Mouse (Mus musculus) CD4-positive, CD25-positive, alpha-beta regulatory T cell, adult 9 weeks (primary cell): Measurements from ENCODE around the gene Adam6b. TPM values are rescaled to one million over a fixed set of nuclear protein-coding genes. Genes with fewer than 3 reads are reported as not detected.

Experiments
- polyA plus RNA-seq: library from polyadenylated mRNA; unstranded; fragments of 100-300 nt; shearing (Covaris generic); gene quantifications from one replicate; pipeline ENCODE4 v1.2.1, GENCODE M21; 2017

The Adam6b gene
- polyA plus RNA-seq: 0.56 TPM

DNA sequence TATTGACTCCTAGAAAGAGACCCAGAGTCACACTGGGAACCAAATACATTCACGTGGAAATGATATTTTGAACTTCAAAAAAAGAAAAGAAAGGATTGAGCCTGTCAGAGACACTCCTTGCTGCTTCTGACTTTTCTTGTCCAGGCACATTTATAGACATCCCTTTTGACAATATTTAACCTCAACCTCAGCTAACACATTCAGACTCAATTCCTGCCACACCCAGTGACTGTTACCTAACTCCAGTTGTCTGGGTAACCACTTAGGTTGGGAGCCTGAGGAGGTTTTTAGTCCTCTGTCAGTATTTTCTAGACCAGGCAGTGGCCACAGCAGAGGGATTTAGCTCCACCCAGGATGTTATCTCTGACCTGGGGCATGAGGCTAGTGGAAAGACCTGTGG lies at the start of gene Adam6b:
Adam6b (plus strand) TSS at position 301 of the 400 bp plus-strand sequence.

Other genes starting within 250 kb of the Adam6b start
- not detected for gene Adam6a, start 54.4 kb downstream of the Adam6b start, polyA plus RNA-seq